Mouse (Mus musculus): ENCODE measurements around the gene Atp6v0a4. TPM values are rescaled to one million over a fixed set of nuclear protein-coding genes. Genes with fewer than 3 reads are reported as not detected.

Gene Atp6v0a4
- 0.18 and 0.34 TPM in 2 replicates for polyA plus RNA-seq (2015; fragmentation: Nextera tagmentation; extraction: Ambion mirVana)

- ATAC-seq (ENCODE audit: low FRiP score): no peak
- no peak within 1 kb of the TSS for H3K9ac ChIP-seq
Measured at GRCm38 (mm10) chr6:38124207-38124835, at the start of gene Atp6v0a4. Gene Atp6v0a4, minus strand, starts transcription at chr6:38124586.

DNA sequence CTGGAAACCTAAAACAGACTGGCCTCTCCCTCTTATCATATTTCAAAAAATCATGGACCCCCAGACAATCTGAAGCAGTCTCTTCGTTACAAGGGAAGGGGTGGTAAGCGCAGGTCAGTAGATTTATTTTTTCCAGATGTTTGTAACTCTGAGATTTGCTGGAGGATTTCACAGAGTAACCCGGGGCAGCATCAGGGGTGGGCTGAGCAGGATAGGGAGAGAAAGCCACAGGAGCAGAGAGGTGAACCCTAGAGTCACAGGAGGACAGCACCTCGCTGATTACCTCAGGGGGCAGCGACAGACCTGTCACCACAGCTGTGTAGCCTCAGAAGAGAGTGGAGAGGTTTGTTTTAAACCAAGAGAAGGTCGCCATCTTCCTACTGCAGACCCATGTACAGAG lies 41.0 kb upstream of the Atp6v0a4 start:
- Histone ChIP-seq H3K27me3 (no peaks in the 10 kb centered on the region), H3K27ac (peak overlapping the region; percentile 70), H3K4me1 (replicated peaks) (peaks cover 25% of the 10 kb centered on the region), H3K9ac (peak overlapping the region; percentile 51; the same call in 1 of the 2 replicates), H3K9me3 (no peaks in the 10 kb centered on the region), H3K4me3 (no peak overlapping the region), H3K4me2 (no peak overlapping the region), H3K36me3 (peaks cover 67% of the 10 kb centered on the region)
- WGBS: 82% methylated on average over 6 of the region's 6 CpGs
- no peak for ATAC-seq (ENCODE audit: low FRiP score)

More at GRCm38 (mm10) chr6:38124207-38124835, at the start of gene Atp6v0a4:
- WGBS: 92% methylated on average over 7 of the region's 7 CpGs
- H3K4me2 ChIP-seq: no peak within 1 kb of the TSS
- no peaks in the 10 kb centered on the region for H3K27me3 ChIP-seq
- no peaks in the 10 kb centered on the region for H3K4me1 ChIP-seq (replicated peaks)
- H3K27ac ChIP-seq: no peak within 1 kb of the TSS
- H3K36me3 ChIP-seq: peaks cover 57% of the 10 kb centered on the region
- H3K4me3 ChIP-seq: no peak within 1 kb of the TSS
- no peaks in the 10 kb centered on the region for H3K9me3 ChIP-seq

GRCm38 (mm10) chr6:38164705-38165104 lies 40.3 kb upstream of the Atp6v0a4 start:
- Histone ChIP-seq H3K36me3 (peaks cover 60% of the 10 kb centered on the region), H3K4me2 (no peak overlapping the region), H3K9ac (no peak overlapping the region), H3K4me3 (no peak overlapping the region), H3K27ac (no peak overlapping the region), H3K9me3 (no peaks in the 10 kb centered on the region), H3K27me3 (no peaks in the 10 kb centered on the region), H3K4me1 (replicated peaks) (peaks cover 26% of the 10 kb centered on the region)
- 86% methylated on average over 6 of the region's 6 CpGs for WGBS
- no peak for ATAC-seq (ENCODE audit: low FRiP score)

DNA sequence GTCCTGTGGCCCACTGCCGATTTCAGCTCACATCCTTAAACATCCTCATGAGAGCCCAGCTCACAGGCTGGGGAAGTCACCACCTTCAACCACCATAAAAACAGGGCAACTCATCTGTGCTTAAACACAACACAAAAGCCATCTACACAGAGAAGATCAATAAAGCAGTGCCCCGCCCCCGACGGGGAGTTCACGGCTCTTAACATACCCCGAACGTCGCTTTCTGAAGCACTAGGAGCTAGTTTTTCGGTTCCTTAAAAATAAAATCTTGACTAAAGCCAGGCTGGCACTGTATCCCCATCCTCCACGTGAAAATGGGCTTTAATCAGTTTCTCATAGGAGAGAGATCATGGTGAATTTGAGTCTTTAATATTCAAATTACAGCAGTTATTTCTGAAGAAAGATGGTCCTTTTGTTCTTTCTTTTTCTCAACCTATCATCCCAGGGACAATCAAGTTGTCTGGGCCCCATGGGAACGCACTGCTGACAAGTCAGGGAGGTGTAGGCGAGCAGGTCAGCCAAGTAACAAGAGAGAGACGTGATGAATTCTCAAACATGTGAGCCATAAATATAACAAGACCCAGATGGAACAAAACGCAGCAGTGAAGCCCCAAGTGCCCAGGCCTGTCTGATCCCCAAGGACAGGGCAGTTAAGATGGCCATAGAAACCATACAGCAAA lies 38.6 kb upstream of the Atp6v0a4 start:
- no peak overlapping the region for H3K4me3 ChIP-seq
- WGBS: 25% methylated on average over 14 of the region's 14 CpGs
- peak overlapping the region; percentile 20 for H3K27ac ChIP-seq
- peaks cover 39% of the 10 kb centered on the region for H3K4me1 ChIP-seq (replicated peaks)
- H3K27me3 ChIP-seq: no peaks in the 10 kb centered on the region
- H3K36me3 ChIP-seq: peaks cover 43% of the 10 kb centered on the region
- no peak for ATAC-seq (ENCODE audit: low FRiP score)
- no peaks in the 10 kb centered on the region for H3K9me3 ChIP-seq
- H3K4me2 ChIP-seq: no peak overlapping the region
- no peak overlapping the region for H3K9ac ChIP-seq

GRCm38 (mm10) chr6:38160556-38160955 lies 36.2 kb upstream of the Atp6v0a4 start:
- 0 out of 2 replicates have a peak, but pooled peaks have one; percentile 14 for ATAC-seq (ENCODE audit: low FRiP score)
- H3K27me3 ChIP-seq: no peaks in the 10 kb centered on the region
- no peaks in the 10 kb centered on the region for H3K9me3 ChIP-seq
- peaks cover 39% of the 10 kb centered on the region for H3K4me1 ChIP-seq (replicated peaks)
- H3K9ac ChIP-seq: no peak overlapping the region
- peak overlapping the region; percentile 85 for H3K27ac ChIP-seq
- H3K4me2 ChIP-seq: no peak overlapping the region
- peaks cover 45% of the 10 kb centered on the region for H3K36me3 ChIP-seq
- no peak overlapping the region for H3K4me3 ChIP-seq
- 63% methylated on average over 2 of the region's 2 CpGs for WGBS

GRCm38 (mm10) chr6:38160102-38160501 lies 35.7 kb upstream of the Atp6v0a4 start:
- Histone ChIP-seq H3K4me3 (no peak overlapping the region), H3K4me1 (replicated peaks) (peaks cover 39% of the 10 kb centered on the region), H3K27ac (peak overlapping the region; percentile 85), H3K36me3 (peaks cover 45% of the 10 kb centered on the region), H3K9me3 (no peaks in the 10 kb centered on the region), H3K4me2 (no peak overlapping the region), H3K9ac (no peak overlapping the region), H3K27me3 (no peaks in the 10 kb centered on the region)
- 15% methylated on average over 3 of the region's 3 CpGs for WGBS
- peak; percentile 68; the same call in 1 of the 2 replicates for ATAC-seq (ENCODE audit: low FRiP score)

DNA sequence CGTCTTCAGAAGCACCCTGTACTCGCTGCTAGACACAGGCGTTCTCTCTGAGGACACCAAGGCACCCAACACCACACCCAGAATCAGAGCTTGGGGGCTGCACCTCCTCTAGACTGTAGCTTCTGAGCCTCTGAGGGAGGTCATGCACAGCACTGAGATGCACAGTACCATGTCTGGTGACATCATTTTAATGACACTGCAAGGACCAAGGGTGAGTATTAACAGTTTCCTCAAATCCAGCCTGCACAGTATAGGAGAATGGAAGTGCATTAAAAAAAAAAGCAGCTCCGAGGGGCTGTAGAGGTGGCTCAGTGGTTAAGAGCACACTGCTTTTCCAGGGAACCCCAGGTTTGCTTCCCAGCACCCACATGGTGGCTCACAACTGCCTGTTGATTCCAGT lies 35.2 kb upstream of the Atp6v0a4 start:
- H3K36me3 ChIP-seq: peaks cover 45% of the 10 kb centered on the region
- H3K9me3 ChIP-seq: no peaks in the 10 kb centered on the region
- 0 out of 2 replicates have a peak, but pooled peaks have one; percentile 8 for ATAC-seq (ENCODE audit: low FRiP score)
- peaks cover 39% of the 10 kb centered on the region for H3K4me1 ChIP-seq (replicated peaks)
- no peak overlapping the region for H3K9ac ChIP-seq
- no peak overlapping the region for H3K4me2 ChIP-seq
- H3K27ac ChIP-seq: no peak overlapping the region
- H3K27me3 ChIP-seq: no peaks in the 10 kb centered on the region
- WGBS: 75% methylated on average over 4 of the region's 4 CpGs
- no peak overlapping the region for H3K4me3 ChIP-seq

DNA sequence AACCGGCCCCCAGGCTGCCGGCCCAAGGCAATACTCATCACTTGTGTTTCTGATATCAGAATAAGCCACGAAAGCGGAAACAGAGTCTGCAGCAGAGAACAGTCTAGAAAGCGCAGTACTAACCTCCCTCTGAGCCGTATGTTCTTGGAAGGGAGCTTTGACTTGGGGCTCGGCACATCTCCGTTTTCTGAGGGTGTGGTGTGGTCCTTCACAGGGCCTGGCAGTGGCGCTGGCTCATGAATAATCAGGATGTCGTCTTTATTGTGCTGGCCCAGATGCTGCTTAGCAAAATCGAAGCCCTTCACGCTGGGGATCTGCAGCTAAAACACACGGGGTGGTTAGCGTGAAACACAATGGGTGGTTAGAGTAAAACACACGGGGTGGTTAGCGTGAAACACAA lies 33.5 kb upstream of the Atp6v0a4 start:
- 0 out of 2 replicates have a peak overlapping the region, but pooled peaks have one; percentile 46 for H3K9ac ChIP-seq
- no peak for ATAC-seq (ENCODE audit: low FRiP score)
- no peak overlapping the region for H3K4me2 ChIP-seq
- H3K27ac ChIP-seq: peak overlapping the region; percentile 67
- no peaks in the 10 kb centered on the region for H3K9me3 ChIP-seq
- no peak overlapping the region for H3K4me3 ChIP-seq
- H3K36me3 ChIP-seq: peaks cover 41% of the 10 kb centered on the region
- H3K4me1 ChIP-seq (replicated peaks): peaks cover 30% of the 10 kb centered on the region
- WGBS: 37% methylated on average over 16 of the region's 16 CpGs
- no peaks in the 10 kb centered on the region for H3K27me3 ChIP-seq

DNA sequence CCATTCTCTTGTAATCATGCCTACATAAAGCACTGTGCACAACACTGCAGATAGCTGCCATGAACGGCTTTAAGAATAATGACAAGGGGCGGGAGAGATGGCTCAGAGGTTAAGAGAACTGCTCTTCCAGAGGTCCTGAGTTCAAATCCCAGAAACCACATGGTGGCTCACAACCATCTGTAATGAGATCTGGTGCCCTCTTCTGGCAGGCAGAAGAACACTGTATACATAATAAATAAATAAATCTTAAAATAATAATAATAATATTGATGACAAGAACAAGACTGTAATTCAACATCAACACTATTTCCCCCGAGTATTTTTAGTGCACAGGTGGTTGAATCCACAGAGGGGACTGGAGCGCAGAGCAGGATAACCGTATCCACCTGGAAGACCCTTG lies 31.8 kb upstream of the Atp6v0a4 start:
- Histone ChIP-seq H3K36me3 (peaks cover 48% of the 10 kb centered on the region), H3K4me3 (no peak overlapping the region), H3K27me3 (no peaks in the 10 kb centered on the region), H3K9me3 (no peaks in the 10 kb centered on the region), H3K4me1 (replicated peaks) (peaks cover 20% of the 10 kb centered on the region), H3K9ac (no peak overlapping the region), H3K4me2 (no peak overlapping the region), H3K27ac (no peak overlapping the region)
- no peak for ATAC-seq (ENCODE audit: low FRiP score)
- 91% methylated on average over 5 of the region's 5 CpGs for WGBS

DNA sequence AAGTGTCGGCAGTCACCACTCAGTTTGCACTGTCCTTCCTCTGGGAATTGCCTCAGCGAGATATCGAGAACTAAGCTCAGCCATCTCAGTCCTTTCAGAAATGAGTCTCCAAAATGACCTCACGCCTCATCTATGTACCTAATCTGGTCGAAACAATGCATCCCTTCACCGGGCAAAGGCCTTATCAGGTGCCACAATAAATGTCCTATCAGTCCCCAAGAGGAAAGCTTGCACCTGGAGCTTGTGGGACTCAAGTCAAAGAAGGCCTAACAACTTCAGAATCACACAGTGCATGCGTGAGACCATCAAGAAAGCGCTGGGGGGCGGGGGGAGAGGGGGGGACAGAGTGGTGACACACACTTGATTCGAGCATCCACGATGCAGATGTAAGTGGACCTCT lies 27.9 kb upstream of the Atp6v0a4 start:
- H3K9me3 ChIP-seq: no peaks in the 10 kb centered on the region
- 87% methylated on average over 11 of the region's 11 CpGs for WGBS
- no peak overlapping the region for H3K9ac ChIP-seq
- peaks cover 69% of the 10 kb centered on the region for H3K36me3 ChIP-seq
- no peak overlapping the region for H3K27ac ChIP-seq
- no peak overlapping the region for H3K4me3 ChIP-seq
- H3K27me3 ChIP-seq: no peaks in the 10 kb centered on the region
- H3K4me2 ChIP-seq: no peak overlapping the region
- ATAC-seq (ENCODE audit: low FRiP score): no peak
- H3K4me1 ChIP-seq (replicated peaks): no peaks in the 10 kb centered on the region

GRCm38 (mm10) chr6:38149483-38149882 lies 25.1 kb upstream of the Atp6v0a4 start:
- Histone ChIP-seq H3K36me3 (peaks cover 64% of the 10 kb centered on the region), H3K4me2 (no peak overlapping the region), H3K27ac (no peak overlapping the region), H3K9ac (no peak overlapping the region), H3K4me3 (no peak overlapping the region), H3K27me3 (no peaks in the 10 kb centered on the region), H3K9me3 (no peaks in the 10 kb centered on the region), H3K4me1 (replicated peaks) (no peaks in the 10 kb centered on the region)
- ATAC-seq (ENCODE audit: low FRiP score): no peak
- 90% methylated on average over 19 of the region's 19 CpGs for WGBS

DNA sequence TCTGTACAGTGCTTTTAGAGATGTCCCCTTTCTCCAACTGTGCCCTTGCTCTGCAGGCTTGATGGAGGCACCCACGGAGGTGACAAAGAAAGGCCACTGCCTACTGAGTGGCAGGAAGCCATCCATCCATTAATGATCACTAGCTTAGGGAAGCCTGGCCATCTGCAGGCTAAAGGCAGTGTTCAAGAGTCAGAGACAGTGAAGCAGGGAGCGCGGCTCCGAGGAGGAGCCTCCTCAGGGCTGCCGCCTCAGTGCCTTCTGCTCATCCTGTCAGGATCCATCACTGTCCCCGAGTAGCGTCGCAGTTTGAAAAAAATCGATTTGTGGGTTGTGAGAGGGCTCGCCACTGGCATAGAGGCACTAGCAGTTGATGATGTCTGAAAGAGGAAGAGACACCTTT lies 24.2 kb upstream of the Atp6v0a4 start:
- Histone ChIP-seq H3K27me3 (no peaks in the 10 kb centered on the region), H3K4me2 (no peak overlapping the region), H3K4me3 (no peak overlapping the region), H3K27ac (peak overlapping the region; percentile 42; the same call in 1 of the 2 replicates), H3K4me1 (replicated peaks) (no peaks in the 10 kb centered on the region), H3K9ac (no peak overlapping the region), H3K36me3 (peaks cover 65% of the 10 kb centered on the region), H3K9me3 (no peaks in the 10 kb centered on the region)
- ATAC-seq (ENCODE audit: low FRiP score): no peak
- WGBS: 85% methylated on average over 10 of the region's 10 CpGs

DNA sequence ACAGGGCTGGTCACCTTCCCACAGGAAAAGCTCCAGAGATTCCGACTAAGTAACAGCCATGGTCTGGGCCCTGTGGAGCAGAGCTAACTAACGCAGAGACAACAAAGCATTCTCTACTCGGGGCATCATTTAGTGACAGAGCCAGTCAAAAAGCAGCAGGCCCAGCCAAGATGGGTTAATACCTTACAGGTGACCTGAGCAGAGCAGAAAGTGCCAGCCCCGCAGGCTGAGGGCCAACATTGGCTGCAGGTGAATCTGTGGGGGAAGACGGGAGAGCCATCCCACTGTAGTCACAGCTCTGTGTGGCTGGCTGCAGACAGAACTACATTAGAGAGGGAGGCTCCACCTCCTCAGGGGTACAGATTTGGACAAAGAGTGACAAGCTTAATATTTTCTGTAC lies 22.9 kb upstream of the Atp6v0a4 start:
- Histone ChIP-seq H3K4me1 (replicated peaks) (no peaks in the 10 kb centered on the region), H3K9me3 (no peaks in the 10 kb centered on the region), H3K4me3 (no peak overlapping the region), H3K9ac (no peak overlapping the region), H3K36me3 (peaks cover 65% of the 10 kb centered on the region), H3K27me3 (no peaks in the 10 kb centered on the region), H3K27ac (no peak overlapping the region), H3K4me2 (no peak overlapping the region)
- WGBS: 89% methylated on average over 5 of the region's 5 CpGs
- no peak for ATAC-seq (ENCODE audit: low FRiP score)

All from hindbrain, embryonic 13.5 days (tissue).